Mouse (Mus musculus) neural tube, embryonic 11.5 days (tissue): ENCODE results near the gene Slc4a3. TPM values are rescaled to one million over a fixed set of nuclear protein-coding genes. Genes with fewer than 3 reads are reported as not detected.

Experiments used
- ATAC-seq: fragments of 200-750 bp; cut with Nextera tagmentation; 2 replicates; pipeline ENCODE4 v1.8.0; 2017; ENCODE audit warnings: moderate number of reproducible peaks, mild to moderate bottlenecking, moderate TSS enrichment, moderate library complexity; ENCODE audit not compliant: insufficient read depth, low FRiP score, low TSS enrichment
- DNase-seq: peaks from one replicate; pipeline ENCODE4 v3.0.0-alpha.2; 2015; ENCODE audit warnings: low spot score
- H3K27ac ChIP-seq: fragments of 300-500 bp; sonication (generic); 2 replicates; pipeline ENCODE4 v1.5.1; 2014; ENCODE audit warnings: low read depth, mild to moderate bottlenecking, low read length
- H3K27me3 ChIP-seq: fragments of 300-500 bp; sonication (generic); 2 replicates; pipeline ENCODE4 v1.6.1; 2014; ENCODE audit warnings: mild to moderate bottlenecking, low read length, mixed read lengths; ENCODE audit not compliant: control insufficient read depth, insufficient read depth
- H3K36me3 ChIP-seq: fragments of 300-500 bp; sonication (generic); 2 replicates; pipeline ENCODE4 v1.6.1; 2014; ENCODE audit warnings: mild to moderate bottlenecking, low read length, moderate library complexity, mixed read lengths; ENCODE audit not compliant: control insufficient read depth, insufficient read depth
- H3K4me1 ChIP-seq: fragments of 300-500 bp; sonication (generic); 2 replicates; pipeline ENCODE4 v1.6.1; 2014; ENCODE audit warnings: low read length, mixed read lengths; ENCODE audit not compliant: control insufficient read depth, insufficient read depth
- H3K4me2 ChIP-seq: fragments of 300-500 bp; sonication (generic); 2 replicates; pipeline ENCODE4 v1.6.1; 2014; ENCODE audit warnings: low read depth, mild to moderate bottlenecking, moderate library complexity
- H3K4me3 ChIP-seq: fragments of 300-500 bp; sonication (generic); 2 replicates; pipeline ENCODE4 v1.5.1; 2014; ENCODE audit warnings: low read depth, low read length
- H3K9ac ChIP-seq: fragments of 300-500 bp; sonication (generic); 2 replicates; pipeline ENCODE4 v1.6.1; 2014; ENCODE audit warnings: mild to moderate bottlenecking, low read length
- H3K9me3 ChIP-seq: fragments of 300-500 bp; sonication (generic); 2 replicates; pipeline ENCODE4 v1.6.1; 2016; ENCODE audit warnings: low read length; ENCODE audit not compliant: control insufficient read depth
- WGBS: fragments of 180-500 bp; shearing (Covaris S2); extraction: QIAGEN DNeasy Blood & Tissue Kit; methylation state at CpG from one replicate; pipeline ENCODE4 v1.1.7; 2014; 5-methylcytosine and 5-hydroxymethylcytosine counted together
- polyA plus RNA-seq: library from polyadenylated mRNA; unstranded; fragments of >200 nt; fragmentation: Nextera tagmentation; extraction: Ambion mirVana; gene quantifications from 2 replicates; pipeline ENCODE4 v1.2.1, GENCODE M21; 2014

The Slc4a3 gene
- polyA plus RNA-seq, 1 experiment from 2014 or later = 8.6 TPM

DNA sequence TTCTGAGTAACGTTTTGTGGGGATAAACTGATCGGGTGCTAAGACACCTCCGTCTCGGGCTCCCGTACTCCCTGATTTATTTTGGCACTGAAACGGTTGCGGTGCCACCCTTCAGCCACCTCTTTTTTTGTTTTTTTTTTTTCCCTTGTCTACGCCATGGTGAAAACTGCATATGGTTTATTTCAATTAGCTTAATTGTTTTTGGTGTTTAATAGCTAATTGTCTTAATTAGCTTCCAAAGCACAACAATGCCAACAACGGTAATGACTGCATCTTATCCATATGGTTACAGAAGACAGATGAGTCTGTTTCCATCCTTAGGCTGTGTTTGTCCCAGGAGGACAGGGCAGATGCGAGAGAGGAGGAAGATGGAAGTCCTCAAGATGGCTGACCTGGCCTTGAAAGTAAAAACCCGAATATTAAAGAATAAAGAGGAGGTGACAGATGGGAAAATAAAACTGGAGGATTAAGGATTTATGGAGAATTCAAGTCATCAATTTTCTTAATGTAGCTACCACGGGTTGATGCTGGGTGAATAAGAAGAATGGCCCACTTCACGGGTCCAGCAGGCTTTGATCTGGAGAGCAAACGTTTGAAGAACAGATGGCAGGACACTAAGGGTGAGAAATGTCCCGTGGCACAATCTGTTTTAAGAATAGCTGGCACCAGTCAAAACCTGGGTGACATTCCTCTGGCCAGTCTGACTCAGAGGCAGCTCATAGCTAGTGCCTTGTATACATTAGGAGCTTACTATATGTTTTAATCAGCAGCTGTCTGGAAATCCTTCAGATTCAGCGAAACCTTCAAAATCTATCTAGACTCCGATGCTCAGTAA, 28.6 kb downstream of the Slc4a3 start:
- Histone ChIP-seq H3K4me1 (no peaks in the 10 kb centered on the region), H3K27ac (no peak overlapping the region), H3K4me2 (no peak overlapping the region), H3K9me3 (no peaks in the 10 kb centered on the region), H3K4me3 (no peak overlapping the region), H3K36me3 (no peaks in the 10 kb centered on the region), H3K27me3 (no peaks in the 10 kb centered on the region), H3K9ac (no peak overlapping the region)
- DNase-seq = no peak
- ATAC-seq = no peak
- 65% methylated on average over 17 of the region's 17 CpGs for WGBS

- no peaks in the 10 kb centered on the region for H3K9me3 ChIP-seq
- H3K27ac ChIP-seq = no peak overlapping the region
- WGBS = 42% methylated on average over 7 of the region's 7 CpGs
- H3K9ac ChIP-seq = no peak overlapping the region
- H3K27me3 ChIP-seq = no peaks in the 10 kb centered on the region
- DNase-seq (no peak), ATAC-seq (no peak)
- H3K4me1 ChIP-seq = no peaks in the 10 kb centered on the region
- no peaks in the 10 kb centered on the region for H3K36me3 ChIP-seq
- H3K4me3 ChIP-seq = no peak overlapping the region
- no peak overlapping the region for H3K4me2 ChIP-seq
Observed at GRCm38 (mm10) chr1:75581936-75582624, 36.0 kb downstream of the Slc4a3 start.

DNA sequence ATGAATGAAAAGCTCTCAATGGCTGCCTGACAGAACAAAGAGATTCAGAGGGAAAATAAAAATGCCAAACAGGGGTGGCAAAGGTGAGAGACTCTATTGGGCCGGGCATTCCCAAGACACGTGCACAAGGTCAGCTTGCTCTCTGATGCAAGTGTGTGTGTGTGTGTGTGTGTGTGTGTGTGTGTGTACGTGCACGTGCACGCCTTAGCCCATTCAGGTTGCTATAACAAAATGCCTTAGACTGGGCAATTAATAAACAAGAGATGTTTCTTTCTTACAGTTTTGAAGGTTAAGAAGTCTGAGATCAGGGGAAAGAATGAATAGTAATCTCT, 36.5 kb downstream of the Slc4a3 start:
- Histone ChIP-seq H3K36me3 (no peaks in the 10 kb centered on the region), H3K27me3 (no peaks in the 10 kb centered on the region), H3K9ac (no peak overlapping the region), H3K27ac (no peak overlapping the region), H3K4me2 (no peak overlapping the region), H3K4me3 (no peak overlapping the region), H3K9me3 (no peaks in the 10 kb centered on the region), H3K4me1 (no peaks in the 10 kb centered on the region)
- 81% methylated on average over 5 of the region's 5 CpGs for WGBS
- DNase-seq = no peak
- ATAC-seq = no peak

- H3K9ac ChIP-seq = no peak overlapping the region
- H3K27me3 ChIP-seq = no peaks in the 10 kb centered on the region
- H3K4me1 ChIP-seq = no peaks in the 10 kb centered on the region
- H3K27ac ChIP-seq = no peak overlapping the region
- H3K36me3 ChIP-seq = no peaks in the 10 kb centered on the region
- no peaks in the 10 kb centered on the region for H3K9me3 ChIP-seq
- no peak overlapping the region for H3K4me2 ChIP-seq
- no peak overlapping the region for H3K4me3 ChIP-seq
- 76% methylated on average over 10 of the region's 10 CpGs for WGBS
- no peak for ATAC-seq
- no peak for DNase-seq
Observed at GRCm38 (mm10) chr1:75583034-75583433, 37.0 kb downstream of the Slc4a3 start.

- no peak overlapping the region for H3K4me2 ChIP-seq
- DNase-seq = no peak
- no peaks in the 10 kb centered on the region for H3K27me3 ChIP-seq
- ATAC-seq = no peak
- H3K36me3 ChIP-seq = no peaks in the 10 kb centered on the region
- no peak overlapping the region for H3K9ac ChIP-seq
- H3K9me3 ChIP-seq = no peaks in the 10 kb centered on the region
- 90% methylated on average over 3 of the region's 3 CpGs for WGBS
- H3K4me1 ChIP-seq = no peaks in the 10 kb centered on the region
- H3K4me3 ChIP-seq = no peak overlapping the region
- no peak overlapping the region for H3K27ac ChIP-seq
Observed at GRCm38 (mm10) chr1:75586791-75587190, 40.7 kb downstream of the Slc4a3 start.

DNA sequence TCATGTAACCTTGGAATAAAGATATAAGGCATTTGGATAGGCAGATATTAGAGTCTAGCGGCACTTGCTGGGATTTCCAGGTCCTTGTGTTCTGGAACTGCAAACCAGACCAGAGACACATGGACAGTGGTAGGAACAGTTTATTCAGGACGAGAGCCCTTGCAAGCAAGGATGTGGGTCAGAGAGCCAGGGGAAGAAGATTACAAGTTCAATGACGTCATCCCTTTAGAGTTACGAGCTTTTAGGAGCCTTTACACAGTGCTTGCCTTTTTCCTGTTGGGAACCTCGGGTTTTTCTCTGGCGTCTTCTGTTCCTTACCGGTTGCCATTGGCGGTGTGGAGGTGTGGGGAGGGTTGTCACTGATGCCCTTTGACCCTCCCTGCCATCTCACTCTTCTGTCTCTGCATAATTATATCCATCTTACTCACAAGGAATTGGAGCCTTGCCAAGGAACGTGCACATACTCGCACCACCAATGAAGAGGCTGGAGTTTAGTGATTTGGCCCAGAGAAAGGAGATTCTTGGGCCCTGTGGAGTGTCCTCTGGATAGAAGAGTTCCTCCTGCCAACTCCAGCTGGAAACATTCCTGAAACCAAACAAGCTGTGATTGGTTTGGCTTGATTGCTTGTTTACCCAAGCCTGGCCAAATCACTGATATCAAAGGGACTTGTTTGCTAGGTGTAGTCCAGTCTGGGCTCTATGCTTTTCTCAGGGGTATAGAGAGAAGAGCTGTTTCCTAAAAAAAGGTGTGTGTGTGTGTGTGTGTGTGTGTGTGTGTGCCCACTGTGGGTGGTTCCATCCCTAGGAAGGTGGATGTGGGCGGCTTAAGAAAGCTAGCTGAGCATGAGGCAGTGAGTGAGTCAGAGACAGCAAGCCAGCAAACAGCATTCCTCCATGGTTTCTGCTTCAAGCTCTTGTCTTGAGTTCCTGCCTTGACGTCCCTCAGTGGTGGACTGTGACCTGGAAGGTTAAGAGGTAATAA, 42.0 kb downstream of the Slc4a3 start:
- no peaks in the 10 kb centered on the region for H3K27me3 ChIP-seq
- no peaks in the 10 kb centered on the region for H3K36me3 ChIP-seq
- no peaks in the 10 kb centered on the region for H3K4me1 ChIP-seq
- DNase-seq = no peak
- no peak overlapping the region for H3K4me3 ChIP-seq
- no peak overlapping the region for H3K9ac ChIP-seq
- WGBS = 83% methylated on average over 12 of the region's 12 CpGs
- no peak overlapping the region for H3K4me2 ChIP-seq
- no peaks in the 10 kb centered on the region for H3K9me3 ChIP-seq
- no peak for ATAC-seq
- H3K27ac ChIP-seq = no peak overlapping the region

- Histone ChIP-seq H3K27ac (no peak overlapping the region), H3K9ac (no peak overlapping the region), H3K9me3 (no peaks in the 10 kb centered on the region), H3K4me2 (no peak overlapping the region), H3K36me3 (no peaks in the 10 kb centered on the region), H3K4me1 (no peaks in the 10 kb centered on the region), H3K4me3 (no peak overlapping the region), H3K27me3 (no peaks in the 10 kb centered on the region)
- 41% methylated on average over 7 of the region's 7 CpGs for WGBS
- ATAC-seq (no peak), DNase-seq (no peak)
Observed at GRCm38 (mm10) chr1:75588874-75589273, 42.8 kb downstream of the Slc4a3 start.

- no peaks in the 10 kb centered on the region for H3K9me3 ChIP-seq
- no peak overlapping the region for H3K4me2 ChIP-seq
- ATAC-seq (no peak), DNase-seq (no peak)
- WGBS = 87% methylated on average over 2 of the region's 2 CpGs
- H3K27me3 ChIP-seq = no peaks in the 10 kb centered on the region
- no peak overlapping the region for H3K9ac ChIP-seq
- H3K4me1 ChIP-seq = no peaks in the 10 kb centered on the region
- H3K36me3 ChIP-seq = no peaks in the 10 kb centered on the region
- H3K27ac ChIP-seq = no peak overlapping the region
- no peak overlapping the region for H3K4me3 ChIP-seq
Observed at GRCm38 (mm10) chr1:75589983-75590382, 43.9 kb downstream of the Slc4a3 start.
